Mouse (Mus musculus) thymus, adult 2 months (tissue): ENCODE data around the gene Rsph14.

ENCODE experiments used
- CTCF ChIP-seq: fragments of 200-500 bp; IDR thresholded peaks from 2 replicates; pipeline ENCODE4 v1.5.1; 2012; ENCODE audit warnings: mild to moderate bottlenecking, control low read depth, low read length, moderate library complexity, borderline replicate concordance; ENCODE audit not compliant: control insufficient read depth, poor library complexity, insufficient read depth; ENCODE audit errors: extremely low read depth
- POLR2A ChIP-seq: fragments of 200-500 bp; IDR thresholded peaks from 2 replicates; pipeline ENCODE4 v1.6.1; 2012; ENCODE audit warnings: mild to moderate bottlenecking, low read length, control low read depth, moderate library complexity; ENCODE audit not compliant: control insufficient read depth, poor library complexity, insufficient read depth; ENCODE audit errors: extremely low read depth

GRCm38 (mm10) chr10:74938410-74938809 is 94.0 kb downstream of the Rsph14 start:
- TF ChIP-seq POLR2A, result no peak
- TF ChIP-seq CTCF, result no peak
